Mouse (Mus musculus) embryonic fibroblast, embryonic 13.5 days (primary cell): ENCODE results near the gene Wnt10a.

Experiments used
- CTCF ChIP-seq: IDR thresholded peaks from 2 replicates; pipeline ENCODE4 v1.5.1; 2011; ENCODE audit warnings: mild to moderate bottlenecking, control low read depth, low read length, moderate library complexity, borderline replicate concordance; ENCODE audit not compliant: insufficient read depth
- POLR2A ChIP-seq: IDR thresholded peaks from 2 replicates; pipeline ENCODE4 v1.6.1; 2011; ENCODE audit warnings: low read depth, mild to moderate bottlenecking, control low read depth, low read length, moderate library complexity

DNA sequence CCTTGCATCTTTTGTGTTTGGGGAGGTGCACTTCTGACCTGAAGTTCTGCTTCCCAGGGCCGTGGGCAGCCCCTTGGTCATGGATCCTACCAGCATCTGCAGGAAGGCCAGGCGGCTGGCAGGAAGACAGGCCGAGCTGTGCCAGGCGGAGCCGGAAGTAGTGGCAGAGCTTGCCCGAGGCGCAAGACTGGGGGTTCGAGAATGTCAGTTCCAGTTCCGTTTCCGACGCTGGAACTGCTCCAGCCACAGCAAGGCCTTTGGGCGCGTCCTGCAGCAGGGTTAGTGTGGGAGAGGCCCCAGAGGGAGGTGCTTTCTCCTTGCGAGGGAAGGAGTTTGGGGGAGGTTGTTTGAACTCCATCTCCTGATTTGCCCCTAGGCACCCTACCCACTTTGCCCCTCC, 9.3 kb upstream of the Wnt10a start:
- TF ChIP-seq CTCF (no peak), POLR2A (no peak)
